ENCODE assay signal across 8 mouse cellular contexts in genomic region chr1:39901851-39902703, GRCm38 (mm10). TPM values are rescaled to one million over a fixed set of nuclear protein-coding genes. Genes with fewer than 3 reads are reported as not detected.
DNase-seq lines count a peak whose midpoint lies in the region; ATAC-seq and TF ChIP-seq lines count a peak whose summit lies in the region.

No protein-coding gene starts in this region.

- H3K79me2 ChIP-seq in liver, adult 2 months (ENCODE audit: control insufficient read depth, insufficient read depth, low read length) = peaks cover 10% of the 10 kb centered on the region

- H3K4me2 ChIP-seq in forebrain, embryonic 15.5 days (replicated peaks) = peak overlapping the region; percentile 79
- peak overlapping the region; percentile 93 for H3K4me2 ChIP-seq in hindbrain, embryonic 16.5 days (ENCODE audit: low read length)
- H3K4me2 ChIP-seq in liver, embryonic 13.5 days = peak overlapping the region; percentile 81
- H3K4me2 ChIP-seq in neural tube, embryonic 12.5 days (replicated peaks) = peak overlapping the region; percentile 92

- 12% methylated on average over 26 of the region's 26 CpGs for WGBS in liver, adult 2 months
- 1% methylated on average over 26 of the region's 26 CpGs for WGBS in forebrain, embryonic 15.5 days
- WGBS in hindbrain, embryonic 16.5 days = under 1% methylated on average over 26 of the region's 26 CpGs
- 12% methylated on average over 26 of the region's 26 CpGs for WGBS in liver, embryonic 13.5 days (ENCODE audit: insufficient replicate concordance)
- under 1% methylated on average over 26 of the region's 26 CpGs for WGBS in neural tube, embryonic 12.5 days

- no peak for TF ChIP-seq CTCF in liver, adult 2 months (IDR thresholded peaks at IDR 0.05; ENCODE audit: low read depth, low read length)

- peak overlapping the region; percentile 48; the same call in 1 of the 2 replicates for H3K27ac ChIP-seq in liver, adult 2 months (replicated peaks; ENCODE audit: insufficient read depth, low read depth, low read length)
- peak overlapping the region; percentile 98 for H3K27ac ChIP-seq in brown adipose tissue, adult 24 weeks (replicated peaks; ENCODE audit: low read depth, low read length)
- peak overlapping the region; percentile 100 for H3K27ac ChIP-seq in forebrain, embryonic 15.5 days (replicated peaks)
- H3K27ac ChIP-seq in hindbrain, embryonic 16.5 days (ENCODE audit: low read depth, low read length) = peak overlapping the region; percentile 99
- H3K27ac ChIP-seq in liver, embryonic 13.5 days = peak overlapping the region; percentile 70
- H3K27ac ChIP-seq in neural tube, embryonic 12.5 days = peak overlapping the region; percentile 99

- 0 out of 2 replicates have a peak, but pooled peaks cover 4% of the 10 kb centered on the region for H3K27me3 ChIP-seq in liver, adult 2 months (ENCODE audit: control insufficient read depth, insufficient read depth, low read length)
- H3K27me3 ChIP-seq in forebrain, embryonic 15.5 days = no peaks in the 10 kb centered on the region
- no peaks in the 10 kb centered on the region for H3K27me3 ChIP-seq in hindbrain, embryonic 16.5 days (replicated peaks; ENCODE audit: control insufficient read depth, insufficient read depth, low read length)
- peaks cover 47% of the 10 kb centered on the region for H3K27me3 ChIP-seq in liver, embryonic 13.5 days
- no peaks in the 10 kb centered on the region for H3K27me3 ChIP-seq in neural tube, embryonic 12.5 days (replicated peaks)

- ATAC-seq in forebrain, embryonic 15.5 days (replicated peaks) = peak; percentile 14; the same call in 1 of the 2 replicates
- peak; percentile 15; the same call in 1 of the 2 replicates for ATAC-seq in hindbrain, embryonic 16.5 days
- no peak for ATAC-seq in liver, embryonic 13.5 days (ENCODE audit: low read depth)
- ATAC-seq in neural tube, embryonic 12.5 days (ENCODE audit: low FRiP score, low read depth) = no peak
- no peak for ATAC-seq in monocyte, adult 5-6 weeks (replicated peaks; ENCODE audit: insufficient number of reproducible peaks, low FRiP score, low TSS enrichment, poor library complexity, severe bottlenecking)

- DNase-seq in liver, adult 2 months (ENCODE audit: extremely low read depth, low read depth, low spot score) = peak; percentile 27
- DNase-seq in liver = no peak
- DNase-seq in liver, embryonic 13.5 days = no peak

- TF ChIP-seq POLR2A in liver, adult 2 months (IDR thresholded peaks at IDR 0.05; ENCODE audit: extremely low read depth, insufficient read depth, low read length) = no peak

- peak overlapping the region; percentile 29 for H3K9ac ChIP-seq in liver, adult 2 months (ENCODE audit: low read depth, low read length)
- peak overlapping the region; percentile 100 for H3K9ac ChIP-seq in forebrain, embryonic 15.5 days (replicated peaks)
- peak overlapping the region; percentile 98 for H3K9ac ChIP-seq in hindbrain, embryonic 16.5 days (ENCODE audit: low read depth, low read length)
- peak overlapping the region; percentile 82 for H3K9ac ChIP-seq in liver, embryonic 13.5 days
- H3K9ac ChIP-seq in neural tube, embryonic 12.5 days = peak overlapping the region; percentile 100

- no peaks in the 10 kb centered on the region for H3K36me3 ChIP-seq in liver, adult 2 months (ENCODE audit: control insufficient read depth, insufficient read depth, low read length)
- peaks cover 5% of the 10 kb centered on the region; the same call in 1 of the 2 replicates for H3K36me3 ChIP-seq in forebrain, embryonic 15.5 days
- no peaks in the 10 kb centered on the region for H3K36me3 ChIP-seq in hindbrain, embryonic 16.5 days (ENCODE audit: control insufficient read depth, insufficient read depth, low read length)
- 0 out of 2 replicates have a peak, but pooled peaks cover 2% of the 10 kb centered on the region for H3K36me3 ChIP-seq in liver, embryonic 13.5 days
- H3K36me3 ChIP-seq in neural tube, embryonic 12.5 days = peaks cover 25% of the 10 kb centered on the region

- no peaks in the 10 kb centered on the region for H3K9me3 ChIP-seq in forebrain, embryonic 15.5 days
- H3K9me3 ChIP-seq in hindbrain, embryonic 16.5 days (ENCODE audit: control insufficient read depth, low read length) = no peaks in the 10 kb centered on the region
- no peaks in the 10 kb centered on the region for H3K9me3 ChIP-seq in liver, embryonic 13.5 days (replicated peaks)
- no peaks in the 10 kb centered on the region for H3K9me3 ChIP-seq in neural tube, embryonic 12.5 days

- H3K4me1 ChIP-seq in liver, adult 2 months (ENCODE audit: control insufficient read depth, insufficient read depth, low read length) = peaks cover 13% of the 10 kb centered on the region
- peaks cover 19% of the 10 kb centered on the region for H3K4me1 ChIP-seq in brown adipose tissue, adult 24 weeks (ENCODE audit: control insufficient read depth, insufficient read depth, insufficient read length, low read length)
- peaks cover 54% of the 10 kb centered on the region for H3K4me1 ChIP-seq in forebrain, embryonic 15.5 days
- peaks cover 43% of the 10 kb centered on the region for H3K4me1 ChIP-seq in hindbrain, embryonic 16.5 days (ENCODE audit: control insufficient read depth, insufficient read depth, low read depth, low read length)
- peaks cover 52% of the 10 kb centered on the region for H3K4me1 ChIP-seq in liver, embryonic 13.5 days (replicated peaks)
- H3K4me1 ChIP-seq in neural tube, embryonic 12.5 days = peaks cover 51% of the 10 kb centered on the region

- peak overlapping the region; percentile 74 for H3K4me3 ChIP-seq in liver, adult 2 months (ENCODE audit: insufficient read depth, low read depth, low read length)
- peak overlapping the region; percentile 99 for H3K4me3 ChIP-seq in brown adipose tissue, adult 24 weeks (ENCODE audit: insufficient read depth, low read depth, low read length)
- peak overlapping the region; percentile 99 for H3K4me3 ChIP-seq in forebrain, embryonic 15.5 days
- peak overlapping the region; percentile 78 for H3K4me3 ChIP-seq in hindbrain, embryonic 16.5 days (ENCODE audit: low read length)
- H3K4me3 ChIP-seq in liver, embryonic 13.5 days (replicated peaks) = peak overlapping the region; percentile 71
- peak overlapping the region; percentile 95 for H3K4me3 ChIP-seq in neural tube, embryonic 12.5 days

RNA-seq across cellular contexts. Expression of gene Map4k4, which starts 1.4 kb away (rescaled TPM):
- 10.7 and 12.4 TPM in 2 replicates for total RNA-seq in liver, adult 2 months (2014; rRNA removed)
- polyA plus RNA-seq in liver, adult 2 months (2012; rRNA removed) = 6.3 and 7.2 TPM in 2 replicates
- 51.3 and 54.7 TPM in 2 replicates for polyA plus RNA-seq in brown adipose tissue, adult 24 weeks (2012; ENCODE audit: insufficient read depth, insufficient read length, missing spikeins)
- polyA plus RNA-seq in forebrain, embryonic 15.5 days (2015; fragmentation: Nextera tagmentation; extraction: Ambion mirVana) = 55.7 and 60.2 TPM in 2 replicates
- 21.7 and 22.1 TPM in 2 replicates for polyA plus RNA-seq in hindbrain, embryonic 16.5 days (2015; fragmentation: Nextera tagmentation; extraction: Ambion mirVana)
- polyA plus RNA-seq in liver, embryonic 13.5 days (2015; fragmentation: Nextera tagmentation; extraction: Ambion mirVana) = 3.5 and 3.8 TPM in 2 replicates
- polyA plus RNA-seq in neural tube, embryonic 12.5 days (2016; fragmentation: Nextera tagmentation; extraction: Ambion mirVana) = 65.8 and 69.4 TPM in 2 replicates
- 327 to 401 TPM (median 363 TPM) in 3 replicates for total RNA-seq in monocyte, adult 5-6 weeks (2017)

Comparison
In these comparisons a context has a peak if more than half of its experiments do, and no peak if none do; other contexts are left out.
1. H3K27ac ChIP-seq: peak in every context shown above with its lines; median percentile 100 in forebrain, embryonic 15.5 days; 99 in hindbrain, embryonic 16.5 days; 99 in neural tube, embryonic 12.5 days; 98 in brown adipose tissue, adult 24 weeks; 70 in liver, embryonic 13.5 days; 48 in liver, adult 2 months.
2. H3K9ac ChIP-seq: peak in every context shown above with its lines; median percentile 100 in forebrain, embryonic 15.5 days; 100 in neural tube, embryonic 12.5 days; 98 in hindbrain, embryonic 16.5 days; 82 in liver, embryonic 13.5 days; 29 in liver, adult 2 months.
3. ATAC-seq: peak in forebrain, embryonic 15.5 days (single experiment) and hindbrain, embryonic 16.5 days (single experiment); none in liver, embryonic 13.5 days (single experiment), neural tube, embryonic 12.5 days (single experiment) and monocyte, adult 5-6 weeks (single experiment).
4. Peak in every context shown above with its lines, with median percentiles within 50 percentile points of each other: H3K4me3 ChIP-seq and H3K4me2 ChIP-seq.